Mouse (Mus musculus) left cerebral cortex, adult 9 months (tissue): ENCODE data around the gene Olfr889.
"Not testable (repeated sequence)": the region's sequence is repeated elsewhere in the genome, so short reads cannot be mapped to it uniquely, and the experiment has no call there.

Experiments
- DNase-seq, 2 experiments: peaks; one replicate each; pipeline ENCODE4 v3.0.0; 2022; ENCODE audit warnings: low spot score in 2 of 2

Gene Olfr889

GRCm38 (mm10) chr9:38114898-38115297 is at the start of gene Olfr889:
Gene Olfr889 (plus strand): TSS chr9:38115198.
- DNase-seq: no peak

- no peak for DNase-seq
These were observed 31.2 kb upstream of the Olfr889 start, which contains the start of gene Olfr887 for GRCm38 (mm10) chr9:38083772-38084171. Gene Olfr887 (plus strand): TSS chr9:38084072.

- no peak for DNase-seq
These were observed 7.2 kb upstream of the Olfr889 start, which contains the start of gene Olfr888 for GRCm38 (mm10) chr9:38107828-38108227. Gene Olfr888 (plus strand): TSS chr9:38108128.

GRCm38 (mm10) chr9:38142217-38142616 is 27.2 kb downstream of the Olfr889 start, which contains the start of gene Olfr890:
Gene Olfr890 (plus strand): TSS chr9:38142517.
- no peak for DNase-seq

GRCm38 (mm10) chr9:38168341-38168740 is 53.3 kb downstream of the Olfr889 start:
- DNase-seq: not testable (repeated sequence)
